Mouse (Mus musculus): Measurements from ENCODE around the gene Nrp2. TPM values are rescaled to one million over a fixed set of nuclear protein-coding genes. Genes with fewer than 3 reads are reported as not detected.

The Nrp2 gene
- total and polyA plus RNA-seq, 2 experiments from 2014 or later: 31.6 to 120 TPM

- TF ChIP-seq CTCF (IDR thresholded peaks at IDR 0.05; ENCODE audit: low read depth): no peak
- H3K27me3 ChIP-seq (ENCODE audit: insufficient read depth, low read length): no peaks in the 10 kb centered on the region
- H3K9ac ChIP-seq: no peak overlapping the region
- 0 out of 2 replicates have a peak, but pooled peaks cover 3% of the 10 kb centered on the region for H3K36me3 ChIP-seq (ENCODE audit: insufficient read depth)
- H3K4me1 ChIP-seq (ENCODE audit: insufficient read depth): no peaks in the 10 kb centered on the region
- H3K4me2 ChIP-seq (ENCODE audit: low read depth): no peak overlapping the region
- H3K27ac ChIP-seq (ENCODE audit: low read depth, low read length): no peak overlapping the region
- no peak for DNase-seq
- 50% methylated on average over 6 of the region's 6 CpGs for WGBS
- H3K9me3 ChIP-seq (ENCODE audit: low read length): no peaks in the 10 kb centered on the region
- no peak for ATAC-seq
- no peak overlapping the region for H3K4me3 ChIP-seq (ENCODE audit: low read depth, low read length)
Observed at GRCm38 (mm10) chr1:62732036-62732435, 29.0 kb downstream of the Nrp2 start.

GRCm38 (mm10) chr1:62734420-62734931 is 31.4 kb downstream of the Nrp2 start:
- Histone ChIP-seq H3K27ac (ENCODE audit: low read depth, low read length) (no peak overlapping the region), H3K36me3 (ENCODE audit: insufficient read depth) (peaks cover 4% of the 10 kb centered on the region; the same call in 1 of the 2 replicates), H3K4me1 (ENCODE audit: insufficient read depth) (no peaks in the 10 kb centered on the region), H3K4me2 (ENCODE audit: low read depth) (no peak overlapping the region), H3K9ac (no peak overlapping the region), H3K9me3 (ENCODE audit: low read length) (no peaks in the 10 kb centered on the region), H3K4me3 (ENCODE audit: low read depth, low read length) (no peak overlapping the region), H3K27me3 (ENCODE audit: insufficient read depth, low read length) (no peaks in the 10 kb centered on the region)
- DNase-seq (no peak), ATAC-seq (no peak)
- WGBS: 68% methylated on average over 5 of the region's 5 CpGs
- no peak for TF ChIP-seq CTCF (IDR thresholded peaks at IDR 0.05; ENCODE audit: low read depth)

- no peak for TF ChIP-seq CTCF (IDR thresholded peaks at IDR 0.05; ENCODE audit: low read depth)
Observed at GRCm38 (mm10) chr1:62734980-62735379, 31.9 kb downstream of the Nrp2 start.

GRCm38 (mm10) chr1:62735835-62736234 is 32.8 kb downstream of the Nrp2 start:
- no peak for TF ChIP-seq CTCF (IDR thresholded peaks at IDR 0.05; ENCODE audit: low read depth)
- no peak for ATAC-seq
- Histone ChIP-seq H3K4me3 (ENCODE audit: low read depth, low read length) (no peak overlapping the region), H3K9ac (no peak overlapping the region), H3K4me2 (ENCODE audit: low read depth) (no peak overlapping the region), H3K27me3 (ENCODE audit: insufficient read depth, low read length) (no peaks in the 10 kb centered on the region), H3K4me1 (ENCODE audit: insufficient read depth) (no peaks in the 10 kb centered on the region), H3K9me3 (ENCODE audit: low read length) (no peaks in the 10 kb centered on the region), H3K36me3 (ENCODE audit: insufficient read depth) (peaks cover 4% of the 10 kb centered on the region; the same call in 1 of the 2 replicates), H3K27ac (ENCODE audit: low read depth, low read length) (no peak overlapping the region)
- DNase-seq: no peak
- WGBS: 81% methylated on average over 4 of the region's 4 CpGs

More at GRCm38 (mm10) chr1:62734980-62735379, 31.9 kb downstream of the Nrp2 start:
- no peak overlapping the region for H3K27ac ChIP-seq (ENCODE audit: low read depth, low read length)
- ATAC-seq (no peak), DNase-seq (no peak)
- H3K9me3 ChIP-seq (ENCODE audit: low read length): no peaks in the 10 kb centered on the region
- 81% methylated on average over 4 of the region's 4 CpGs for WGBS
- H3K9ac ChIP-seq: no peak overlapping the region
- no peak overlapping the region for H3K4me3 ChIP-seq (ENCODE audit: low read depth, low read length)
- peaks cover 4% of the 10 kb centered on the region; the same call in 1 of the 2 replicates for H3K36me3 ChIP-seq (ENCODE audit: insufficient read depth)
- no peaks in the 10 kb centered on the region for H3K27me3 ChIP-seq (ENCODE audit: insufficient read depth, low read length)
- H3K4me2 ChIP-seq (ENCODE audit: low read depth): no peak overlapping the region
- H3K4me1 ChIP-seq (ENCODE audit: insufficient read depth): no peaks in the 10 kb centered on the region

- H3K4me2 ChIP-seq (ENCODE audit: low read depth): no peak overlapping the region
- no peak overlapping the region for H3K9ac ChIP-seq
- no peak overlapping the region for H3K4me3 ChIP-seq (ENCODE audit: low read depth, low read length)
- H3K27me3 ChIP-seq (ENCODE audit: insufficient read depth, low read length): no peaks in the 10 kb centered on the region
- H3K9me3 ChIP-seq (ENCODE audit: low read length): no peaks in the 10 kb centered on the region
- no peak overlapping the region for H3K27ac ChIP-seq (ENCODE audit: low read depth, low read length)
- TF ChIP-seq CTCF (IDR thresholded peaks at IDR 0.05; ENCODE audit: low read depth): no peak
- DNase-seq: no peak
- H3K4me1 ChIP-seq (ENCODE audit: insufficient read depth): no peaks in the 10 kb centered on the region
- 68% methylated on average over 8 of the region's 8 CpGs for WGBS
- peaks cover 4% of the 10 kb centered on the region; the same call in 1 of the 2 replicates for H3K36me3 ChIP-seq (ENCODE audit: insufficient read depth)
- no peak for ATAC-seq
Observed at GRCm38 (mm10) chr1:62736455-62737012, 33.4 kb downstream of the Nrp2 start.

- no peak overlapping the region for H3K9ac ChIP-seq
- H3K4me1 ChIP-seq (ENCODE audit: insufficient read depth): no peaks in the 10 kb centered on the region
- no peak for DNase-seq
- H3K36me3 ChIP-seq (ENCODE audit: insufficient read depth): peaks cover 4% of the 10 kb centered on the region
- H3K27me3 ChIP-seq (ENCODE audit: insufficient read depth, low read length): no peaks in the 10 kb centered on the region
- TF ChIP-seq CTCF (IDR thresholded peaks at IDR 0.05; ENCODE audit: low read depth): no peak
- no peaks in the 10 kb centered on the region for H3K9me3 ChIP-seq (ENCODE audit: low read length)
- ATAC-seq: no peak
- H3K4me3 ChIP-seq (ENCODE audit: low read depth, low read length): no peak overlapping the region
- H3K27ac ChIP-seq (ENCODE audit: low read depth, low read length): no peak overlapping the region
- no peak overlapping the region for H3K4me2 ChIP-seq (ENCODE audit: low read depth)
- WGBS: 87% methylated on average over 11 of the region's 11 CpGs
Observed at GRCm38 (mm10) chr1:62738165-62738564, 35.1 kb downstream of the Nrp2 start.

- Histone ChIP-seq H3K27ac (ENCODE audit: low read depth, low read length) (no peak overlapping the region), H3K4me1 (ENCODE audit: insufficient read depth) (no peaks in the 10 kb centered on the region), H3K36me3 (ENCODE audit: insufficient read depth) (peaks cover 6% of the 10 kb centered on the region), H3K9ac (no peak overlapping the region), H3K4me2 (ENCODE audit: low read depth) (no peak overlapping the region), H3K9me3 (ENCODE audit: low read length) (no peaks in the 10 kb centered on the region), H3K4me3 (ENCODE audit: low read depth, low read length) (no peak overlapping the region), H3K27me3 (ENCODE audit: insufficient read depth, low read length) (no peaks in the 10 kb centered on the region)
- DNase-seq: no peak
- no peak for ATAC-seq
- 36% methylated on average over 3 of the region's 3 CpGs for WGBS
- TF ChIP-seq CTCF (IDR thresholded peaks at IDR 0.05; ENCODE audit: low read depth): no peak
Observed at GRCm38 (mm10) chr1:62742092-62742491, 39.0 kb downstream of the Nrp2 start.

Measured in forebrain, postnatal 0 days (tissue).